Mouse (Mus musculus) retina, embryonic 14.5 days (tissue): ENCODE results near the gene Gm17949.

Source experiments
- DNase-seq: peaks from one replicate; pipeline ENCODE4 v3.0.0-alpha.2; 2015; ENCODE audit warnings: low spot score

Gene Gm17949

GRCm38 (mm10) chr17:57011236-57012141 lies at the start of gene Gm17949, which contains the start of gene Gtf2f1:
TSS of gene Gm17949 (plus strand) at chr17:57011469.
TSS of gene Gtf2f1 (minus strand) at chr17:57011288.
- DNase-seq, result peak; percentile 99

- DNase-seq, result no peak
These were observed 49.4 kb upstream of the Gm17949 start for GRCm38 (mm10) chr17:56961880-56962279.

- no peak for DNase-seq
These were observed 48.4 kb upstream of the Gm17949 start for GRCm38 (mm10) chr17:56962642-56963405.

DNA sequence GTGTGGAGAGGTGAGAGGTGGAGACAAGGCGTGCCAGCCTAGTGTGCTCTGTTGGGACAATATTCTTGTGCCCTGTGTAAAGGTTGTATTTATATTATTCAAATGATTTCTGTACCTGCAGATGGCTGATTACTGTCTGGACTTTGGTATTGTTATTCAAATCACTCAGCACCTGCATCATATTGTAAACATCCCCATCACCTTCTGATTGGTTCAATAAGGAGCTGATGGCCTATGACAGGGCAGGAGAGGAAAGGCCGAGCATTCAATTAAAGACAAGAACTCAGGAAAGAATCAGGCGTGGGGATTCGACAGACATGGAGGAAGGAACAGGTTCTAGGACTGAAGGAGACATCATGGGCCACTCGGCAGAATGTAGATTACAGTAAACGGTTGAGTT lies 47.6 kb upstream of the Gm17949 start:
- no peak for DNase-seq

GRCm38 (mm10) chr17:56969321-56969720 lies 41.9 kb upstream of the Gm17949 start:
- DNase-seq, result no peak

DNA sequence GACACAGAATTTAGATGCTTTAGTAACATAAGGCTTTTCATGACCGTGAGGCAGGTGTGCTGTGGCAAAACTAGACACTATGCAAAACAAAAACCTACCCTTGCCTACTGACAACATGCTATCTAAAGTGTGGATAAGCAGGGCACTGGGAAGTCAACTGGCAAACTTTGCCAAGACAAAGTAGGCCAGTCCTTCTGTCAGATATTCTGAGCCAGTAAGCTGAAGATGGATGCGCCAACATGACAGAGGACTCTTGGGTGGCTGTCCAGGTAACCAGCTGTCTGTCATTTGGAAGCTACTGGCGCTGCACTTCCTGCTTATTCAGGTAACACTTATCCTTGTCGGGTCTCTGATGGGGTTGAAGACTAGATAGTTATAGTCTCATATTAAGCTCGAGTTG lies 41.2 kb upstream of the Gm17949 start:
- no peak for DNase-seq

DNA sequence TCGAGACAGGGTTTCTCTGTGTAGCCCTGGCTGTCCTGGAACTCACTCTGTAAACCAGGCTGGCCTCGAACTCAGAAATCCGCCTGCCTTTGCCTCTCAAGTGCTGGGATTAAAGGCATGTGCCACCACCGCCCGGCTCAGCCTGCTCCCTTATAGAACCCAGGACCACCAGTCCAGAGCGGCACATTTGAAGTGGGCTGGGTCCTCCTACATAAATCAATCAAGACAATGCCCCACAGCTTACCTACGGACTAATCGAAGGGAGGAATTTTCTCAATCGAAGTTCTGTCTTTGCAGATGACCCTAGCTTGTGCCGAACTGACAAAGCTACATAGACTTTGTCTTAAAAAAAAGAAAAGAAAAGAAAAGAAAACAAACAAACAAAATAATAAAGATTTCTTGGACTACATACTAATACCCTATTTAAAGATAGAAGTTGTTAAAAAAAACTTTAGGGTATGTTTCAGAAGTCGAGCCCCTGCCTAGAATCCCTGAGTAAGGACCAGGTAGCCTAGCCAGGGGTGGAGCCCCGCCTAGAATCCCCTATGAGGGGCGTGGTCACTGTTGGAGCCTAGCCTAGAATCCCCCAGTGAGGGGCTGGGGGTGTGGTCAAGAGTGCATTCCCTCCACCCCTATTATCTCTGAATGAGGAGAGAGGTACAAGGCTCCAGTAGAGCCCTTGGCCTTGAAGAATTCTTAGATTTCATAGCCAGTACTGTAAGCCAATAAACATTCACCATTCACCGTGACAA lies 37.1 kb upstream of the Gm17949 start:
- DNase-seq, result no peak

GRCm38 (mm10) chr17:56974708-56975240 lies 36.5 kb upstream of the Gm17949 start:
- DNase-seq, result no peak

DNA sequence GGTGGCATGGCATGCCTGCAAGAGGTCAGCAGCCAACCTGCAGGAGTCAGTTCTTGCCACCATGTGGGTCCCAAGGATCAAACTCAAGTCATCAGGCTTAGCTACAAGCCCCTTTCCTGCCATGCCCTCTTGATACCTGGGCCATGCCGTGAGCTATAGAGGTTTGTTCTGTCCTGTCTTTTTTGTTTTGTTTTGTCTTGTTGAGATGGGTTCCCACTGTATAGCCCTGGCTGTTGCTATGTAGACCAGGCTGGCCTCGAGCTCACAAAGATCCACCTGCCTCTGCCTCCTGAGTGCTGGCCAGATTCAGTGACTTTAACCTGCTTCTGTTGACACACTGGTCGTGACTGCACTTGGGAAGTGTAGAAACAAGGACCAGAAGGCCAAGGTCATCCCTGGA lies 35.9 kb upstream of the Gm17949 start:
- DNase-seq, result no peak

GRCm38 (mm10) chr17:56976531-56977390 lies 34.5 kb upstream of the Gm17949 start:
- DNase-seq, result no peak

DNA sequence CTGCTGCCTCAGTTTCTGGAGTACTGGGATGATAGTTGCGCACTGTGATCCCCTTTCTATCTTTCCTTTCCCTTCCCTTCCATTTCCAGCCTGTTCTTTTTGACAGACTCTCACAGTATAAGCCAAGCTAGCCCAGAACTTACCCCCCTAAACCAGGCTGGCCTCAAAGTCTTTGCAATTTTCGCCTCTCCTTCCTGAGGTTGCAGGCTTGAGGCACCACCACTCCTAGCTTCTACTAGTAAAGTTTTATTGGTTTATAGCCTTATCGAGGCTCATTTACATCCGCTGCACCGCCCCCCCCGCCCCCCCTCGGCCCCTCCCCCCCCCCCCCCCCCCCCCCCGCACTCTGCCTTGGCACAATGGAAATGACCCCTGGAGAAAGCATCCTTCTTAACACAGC lies 31.7 kb upstream of the Gm17949 start:
- DNase-seq, result no peak

GRCm38 (mm10) chr17:56981049-56981448 lies 30.2 kb upstream of the Gm17949 start:
- no peak for DNase-seq

DNA sequence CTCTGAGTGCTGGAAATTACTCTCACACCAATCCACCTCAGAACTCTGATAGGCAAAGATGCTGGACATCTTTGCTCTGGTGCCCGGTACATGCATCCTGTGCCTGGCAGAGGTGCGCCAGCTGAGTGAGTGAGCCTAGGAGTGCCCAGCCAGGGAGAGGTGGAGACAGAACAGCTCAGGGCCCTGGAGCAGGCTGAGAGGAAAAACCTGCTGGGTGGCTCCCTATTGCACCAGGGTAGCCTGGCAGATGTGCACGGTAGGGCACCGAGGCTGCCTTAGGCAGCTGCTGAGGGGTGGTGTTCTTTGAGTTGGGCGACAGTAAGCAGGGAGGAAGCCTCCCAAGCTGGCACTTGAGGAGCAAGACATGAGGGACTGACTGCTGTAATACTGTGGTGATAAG lies 29.3 kb upstream of the Gm17949 start, which contains the start of gene Acer1:
TSS of gene Acer1 (minus strand) at position 114 of the 400 bp plus-strand sequence.
- no peak for DNase-seq

- DNase-seq, result no peak
These were observed 26.4 kb upstream of the Gm17949 start for GRCm38 (mm10) chr17:56984886-56985285.

- no peak for DNase-seq
These were observed 25.6 kb upstream of the Gm17949 start for GRCm38 (mm10) chr17:56985656-56986055.

DNA sequence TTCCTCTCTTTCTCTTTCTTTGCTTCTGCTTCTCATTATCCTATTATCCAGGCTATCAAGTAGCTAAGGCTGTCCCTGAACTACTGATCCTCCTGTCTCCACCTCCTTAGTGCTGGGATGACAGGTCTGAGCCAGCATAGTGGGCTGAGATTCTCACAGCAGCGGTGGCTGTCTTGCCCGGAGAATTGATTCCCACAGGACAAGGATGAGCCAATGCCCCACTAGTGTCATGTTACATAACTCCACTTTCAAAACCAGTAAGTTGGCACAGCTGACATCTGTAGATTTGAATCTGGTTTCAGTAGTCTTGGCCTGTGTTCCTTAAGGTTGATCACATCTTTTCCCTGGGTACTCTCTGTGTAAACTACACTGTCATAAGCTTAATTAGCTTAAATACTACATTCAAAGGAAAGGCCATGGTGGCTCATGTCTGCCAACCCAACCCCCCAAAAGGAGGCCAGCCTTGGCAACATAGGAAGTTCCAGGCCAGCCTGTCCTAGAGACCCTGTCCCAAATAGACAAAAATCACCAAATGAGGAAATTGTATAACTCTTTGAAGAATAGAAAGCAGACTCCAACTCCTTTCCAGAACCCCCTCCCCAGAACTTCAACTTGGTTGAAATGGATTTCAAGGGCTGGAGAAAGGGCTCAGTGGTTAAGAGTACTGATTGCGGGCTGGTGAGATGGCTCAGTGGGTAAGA lies 25.0 kb upstream of the Gm17949 start:
- DNase-seq, result no peak

- DNase-seq, result no peak
These were observed 22.8 kb upstream of the Gm17949 start for GRCm38 (mm10) chr17:56988441-56988840.

- peak; percentile 2 for DNase-seq
These were observed 22.3 kb upstream of the Gm17949 start for GRCm38 (mm10) chr17:56988921-56989430.

DNA sequence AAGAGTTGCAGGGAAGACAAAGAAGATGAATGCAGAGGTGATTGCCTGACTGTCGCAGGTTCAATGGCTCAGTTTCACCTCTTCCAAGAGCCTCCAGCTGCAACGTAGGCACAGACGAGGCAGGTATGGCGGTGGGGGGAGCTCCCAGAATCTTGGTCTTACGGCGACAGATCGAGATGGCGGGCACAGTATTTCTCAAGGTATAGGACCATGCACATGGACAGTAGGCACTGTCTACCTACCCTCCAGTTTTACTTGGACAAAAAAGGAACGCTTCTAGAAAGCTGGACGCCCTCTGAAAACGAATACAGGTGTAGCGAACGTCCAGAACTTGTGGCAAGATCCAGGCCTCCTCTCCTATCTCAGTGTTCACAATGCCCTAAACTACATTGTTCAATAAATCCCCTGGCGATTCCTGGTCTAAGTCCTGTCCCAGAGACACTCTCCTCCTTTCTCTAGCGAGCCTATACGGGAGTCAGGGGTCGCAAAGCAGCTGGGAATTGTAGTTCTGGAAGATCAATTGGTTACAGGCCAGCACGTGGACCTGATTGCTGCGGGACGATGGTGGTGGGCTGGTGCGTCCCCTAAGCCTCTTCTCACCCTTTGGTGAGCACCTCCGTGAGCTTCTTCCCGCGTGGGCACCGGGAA lies 21.7 kb upstream of the Gm17949 start:
- DNase-seq, result peak; percentile 89
